Mouse (Mus musculus) cerebellum, adult 2 months (tissue): Measurements from ENCODE around the gene Ccdc144b.

Source experiments
- CTCF ChIP-seq: fragments of 200-500 bp; IDR thresholded peaks from 2 replicates; pipeline ENCODE4 v1.5.1; 2011; ENCODE audit warnings: low read depth, mild to moderate bottlenecking, control low read depth, low read length, moderate library complexity, borderline replicate concordance; ENCODE audit not compliant: insufficient read depth
- POLR2A ChIP-seq: fragments of 200-500 bp; IDR thresholded peaks from 2 replicates; pipeline ENCODE4 v1.6.1; 2011; ENCODE audit warnings: low read length, control low read depth, borderline replicate concordance; ENCODE audit not compliant: insufficient read depth

GRCm38 (mm10) chr3:36060096-36060850 is 6.9 kb upstream of the Ccdc144b start:
- peak; percentile 67 for TF ChIP-seq CTCF
- TF ChIP-seq POLR2A = no peak
